Mouse (Mus musculus) brain, adult 2 months (tissue): ENCODE measurements at regions not wholly inside any gene's neighbourhood (a gene's known extent, or its start where the extent isn't known, plus 50 kb on each side); places are given as distances from the start of the nearest gene placed in this dataset.
"Not testable (repeated sequence)": the region's sequence is repeated elsewhere in the genome, so short reads cannot be mapped to it uniquely, and the experiment has no call there.

Experiments
- DNase-seq: peaks from one replicate; pipeline ENCODE4 v3.0.0; 2011; ENCODE audit warnings: low read depth, low spot score

- no peak for DNase-seq
Measured at GRCm38 (mm10) chr3:112384641-112385040, 874.0 kb downstream of the Amy2a5 start.

- DNase-seq: peak; percentile 8
Measured at GRCm38 (mm10) chr3:112345866-112346265, 912.8 kb downstream of the Amy2a5 start.

GRCm38 (mm10) chr3:112331171-112331570 lies 927.5 kb downstream of the Amy2a5 start:
- DNase-seq: no peak

- peak; percentile 6 for DNase-seq
Measured at GRCm38 (mm10) chr3:112325348-112325747, 933.3 kb downstream of the Amy2a5 start.

GRCm38 (mm10) chr3:112321196-112321595 lies 937.4 kb downstream of the Amy2a5 start:
- DNase-seq: not testable (repeated sequence)

- no peak for DNase-seq
Measured at GRCm38 (mm10) chr3:112278785-112279430, 979.7 kb downstream of the Amy2a5 start.

- no peak for DNase-seq
Measured at GRCm38 (mm10) chr3:112261334-112262101, 997.1 kb downstream of the Amy2a5 start.

- DNase-seq: not testable (repeated sequence)
Measured at GRCm38 (mm10) chr3:112242986-112243385, 1015.7 kb downstream of the Amy2a5 start.

- DNase-seq: no peak
Measured at GRCm38 (mm10) chr3:112239626-112240120, 1019.0 kb downstream of the Amy2a5 start.
